Mouse (Mus musculus): ENCODE measurements around the gene Nav1.

The Nav1 gene

DNA sequence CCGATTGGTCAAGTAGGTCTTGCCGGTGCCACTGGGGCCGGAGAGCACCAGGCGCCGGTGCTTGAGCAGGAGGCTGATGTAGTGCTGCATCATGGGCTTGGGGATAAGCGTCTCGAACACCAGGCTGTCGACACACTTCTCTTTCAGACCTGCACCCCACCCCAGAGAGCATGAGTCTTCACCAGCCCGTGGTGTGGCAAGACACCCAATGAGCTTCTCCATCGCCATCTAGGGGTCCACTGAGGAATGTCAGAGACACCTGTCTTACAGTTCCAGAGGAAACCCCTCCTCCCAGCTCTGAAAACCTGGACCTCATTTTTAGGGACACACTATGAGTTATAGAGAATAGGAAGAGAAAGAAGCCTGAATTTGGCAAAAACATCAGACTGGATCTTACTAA lies 154.8 kb downstream of the Nav1 start:
- peak; percentile 14 for DNase-seq (ENCODE audit: extremely low spot score, low spot score)

DNA sequence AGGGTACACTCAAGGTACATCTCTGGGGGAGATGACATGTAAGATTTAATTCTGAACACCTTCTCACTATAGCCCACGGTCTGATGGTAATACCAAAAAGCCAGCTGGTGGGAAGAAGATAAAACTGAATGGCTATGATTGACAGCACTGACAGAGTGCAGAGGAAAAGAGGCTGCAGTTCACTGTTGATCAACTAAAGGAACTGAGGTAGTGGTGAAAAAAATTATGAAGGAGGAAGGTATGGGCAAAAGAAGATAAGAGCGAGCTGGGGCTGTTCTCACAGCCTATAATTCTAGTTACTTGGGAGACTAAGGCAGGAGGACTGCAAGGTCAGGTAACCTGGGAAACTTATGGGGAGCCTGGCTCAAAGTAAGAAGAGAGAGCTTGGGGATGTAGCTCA lies 155.7 kb downstream of the Nav1 start:
- no peak for DNase-seq (ENCODE audit: extremely low spot score, low spot score)

DNA sequence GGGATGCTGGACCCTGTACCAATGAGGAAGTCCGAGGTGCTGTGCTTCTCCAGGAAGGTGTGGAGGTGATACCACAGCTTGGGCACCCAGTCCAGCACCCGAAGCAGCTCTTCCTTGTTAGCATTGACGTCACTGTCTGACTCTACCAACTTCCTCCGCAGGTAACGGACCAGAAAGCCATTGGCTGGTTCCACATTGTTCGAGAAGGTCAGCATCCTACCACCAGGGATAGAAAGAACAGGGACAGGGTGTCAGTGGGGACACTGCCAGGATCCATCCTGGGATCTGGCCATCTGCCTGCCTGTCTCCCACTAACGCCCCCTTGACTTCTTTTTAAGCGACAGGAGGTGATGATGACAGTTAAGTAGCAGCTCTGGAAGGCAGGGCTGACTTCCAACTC lies 157.2 kb downstream of the Nav1 start:
- DNase-seq (ENCODE audit: extremely low spot score, low spot score) = no peak

DNA sequence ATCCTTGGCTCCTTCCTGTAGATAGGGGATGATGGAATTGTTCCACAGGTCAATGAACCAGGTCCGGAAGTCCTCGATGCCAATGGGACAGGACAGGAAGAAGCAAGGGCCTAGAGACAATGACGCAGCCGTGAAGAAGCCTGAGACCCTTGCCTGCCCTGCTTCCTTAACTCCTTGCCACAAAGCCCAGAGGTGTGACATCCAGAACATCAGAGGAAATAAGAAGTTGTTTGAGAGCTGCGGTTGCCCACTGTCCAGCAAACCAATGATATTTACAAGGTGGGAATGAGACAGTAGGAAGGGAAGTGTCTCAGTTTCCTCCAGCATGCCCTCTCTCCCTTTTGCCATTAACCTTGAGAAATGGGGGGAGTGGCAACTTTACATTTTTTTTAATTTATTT lies 158.2 kb downstream of the Nav1 start:
- no peak for DNase-seq (ENCODE audit: extremely low spot score, low spot score)

DNA sequence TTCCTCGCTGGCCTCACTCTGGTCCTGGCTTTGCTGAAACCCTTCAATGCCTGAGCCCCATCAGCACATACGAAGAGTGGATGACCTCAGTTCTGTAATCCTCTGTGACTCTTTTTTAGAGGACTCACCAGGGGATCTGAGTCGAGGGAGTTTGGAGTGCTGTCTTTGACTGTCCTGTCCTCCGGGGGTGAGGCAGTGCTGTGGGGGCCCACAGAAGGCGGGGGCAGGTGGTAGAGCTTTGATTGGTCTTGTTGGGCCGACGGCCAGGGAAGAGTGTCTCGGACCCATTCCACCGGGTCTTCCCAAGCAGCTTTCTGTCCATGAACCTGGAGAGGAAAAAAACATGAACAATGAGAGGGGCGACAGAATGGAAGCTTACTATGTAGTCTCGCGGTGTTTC lies 163.6 kb downstream of the Nav1 start:
- DNase-seq (ENCODE audit: extremely low spot score, low spot score) = no peak

DNA sequence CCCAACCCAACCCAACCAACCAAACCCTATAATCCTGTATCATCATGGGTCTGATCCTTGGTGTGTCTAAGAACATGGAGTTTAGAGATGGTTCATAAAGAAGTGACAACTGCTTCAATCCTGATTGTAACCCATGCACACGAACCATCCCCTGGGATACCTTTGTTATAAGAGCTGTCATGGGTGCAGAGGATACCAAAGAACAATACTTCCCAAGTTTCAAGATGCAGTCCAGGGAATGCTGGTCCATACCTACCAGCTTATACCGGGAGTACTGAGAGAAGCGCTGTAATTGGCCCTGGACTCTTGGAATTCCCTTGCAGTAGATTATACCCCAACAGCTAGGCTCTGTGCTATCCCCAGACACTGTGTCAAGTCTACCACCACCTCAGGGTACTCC lies 165.2 kb downstream of the Nav1 start:
- no peak for DNase-seq (ENCODE audit: extremely low spot score, low spot score)

DNA sequence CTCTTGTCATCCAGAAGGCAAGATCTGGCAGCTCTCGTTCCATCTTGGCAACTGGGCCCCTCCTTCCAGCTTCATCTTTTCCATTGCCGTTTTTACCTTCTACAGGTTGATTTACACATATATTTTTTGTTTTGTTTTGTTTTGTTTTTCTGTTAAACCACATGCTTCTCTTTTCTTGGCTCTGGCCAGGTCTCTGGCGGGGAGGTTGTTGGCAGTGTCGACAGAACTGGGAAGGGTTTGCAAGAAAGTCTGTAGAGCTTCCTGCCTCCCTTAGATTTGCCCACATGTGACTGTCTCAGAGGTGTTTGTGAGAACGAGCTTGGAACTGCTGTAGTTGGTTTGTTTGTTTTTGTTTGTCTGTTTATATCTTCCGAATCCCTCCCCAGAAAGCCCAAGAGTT lies 166.1 kb downstream of the Nav1 start:
- no peak for DNase-seq (ENCODE audit: extremely low spot score, low spot score)

DNA sequence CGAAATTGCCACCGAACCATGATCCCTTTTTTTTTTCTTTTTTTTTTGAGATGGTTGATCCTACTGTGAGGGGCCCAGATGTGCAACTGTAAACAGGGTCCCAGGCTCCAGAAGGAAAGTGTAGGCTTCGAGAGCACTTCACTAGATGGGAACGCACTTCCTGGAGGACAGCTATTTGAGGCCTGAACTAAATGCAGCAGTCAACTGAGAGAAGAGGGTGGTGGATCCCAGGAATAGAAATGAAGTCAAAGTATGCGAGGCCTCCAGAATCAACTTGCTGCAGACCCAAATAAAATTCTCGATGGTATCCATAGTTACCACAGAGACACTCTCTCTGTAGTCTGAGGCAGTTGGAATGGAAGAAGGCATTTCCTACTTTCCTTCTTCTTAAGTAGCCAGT lies 168.3 kb downstream of the Nav1 start:
- no peak for DNase-seq (ENCODE audit: extremely low spot score, low spot score)

DNA sequence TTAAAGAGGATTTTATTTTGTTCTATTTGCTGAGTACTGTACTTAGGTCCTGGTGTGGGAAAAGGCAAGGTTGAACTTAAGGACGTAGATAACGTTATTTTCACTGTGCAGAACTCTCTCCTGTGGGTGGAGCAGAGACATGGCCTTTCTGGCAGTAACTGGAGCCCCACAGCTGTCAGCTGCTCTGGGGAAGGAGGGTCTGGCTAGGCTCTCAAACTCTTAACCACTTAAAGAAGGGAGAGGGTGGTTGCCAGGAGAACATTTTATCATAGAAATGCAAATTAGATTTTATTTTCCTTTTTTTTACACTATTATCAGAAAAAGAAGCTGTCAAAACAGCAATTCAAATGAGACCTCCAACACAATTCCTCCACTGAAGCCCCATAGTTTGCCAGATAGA lies 171.3 kb downstream of the Nav1 start:
- DNase-seq (ENCODE audit: extremely low spot score, low spot score) = no peak

DNA sequence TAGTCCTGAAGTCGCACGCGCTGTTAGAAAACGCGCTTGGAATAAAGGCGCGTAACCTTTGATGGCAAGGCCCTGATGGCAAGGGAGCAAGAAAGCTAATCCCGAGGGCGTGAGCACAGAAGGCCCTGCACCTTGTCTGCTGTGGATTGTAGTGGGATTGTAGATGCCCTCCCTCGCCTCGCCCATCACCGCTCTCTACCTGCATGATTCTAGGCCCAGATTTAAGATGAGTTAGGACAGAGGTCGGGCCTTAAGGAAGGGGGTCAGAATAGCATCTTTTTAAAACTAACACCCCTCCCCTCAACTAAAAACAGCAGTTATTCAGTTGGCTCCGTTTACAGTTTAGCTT lies 176.5 kb downstream of the Nav1 start:
- DNase-seq (ENCODE audit: extremely low spot score, low spot score) = no peak

DNA sequence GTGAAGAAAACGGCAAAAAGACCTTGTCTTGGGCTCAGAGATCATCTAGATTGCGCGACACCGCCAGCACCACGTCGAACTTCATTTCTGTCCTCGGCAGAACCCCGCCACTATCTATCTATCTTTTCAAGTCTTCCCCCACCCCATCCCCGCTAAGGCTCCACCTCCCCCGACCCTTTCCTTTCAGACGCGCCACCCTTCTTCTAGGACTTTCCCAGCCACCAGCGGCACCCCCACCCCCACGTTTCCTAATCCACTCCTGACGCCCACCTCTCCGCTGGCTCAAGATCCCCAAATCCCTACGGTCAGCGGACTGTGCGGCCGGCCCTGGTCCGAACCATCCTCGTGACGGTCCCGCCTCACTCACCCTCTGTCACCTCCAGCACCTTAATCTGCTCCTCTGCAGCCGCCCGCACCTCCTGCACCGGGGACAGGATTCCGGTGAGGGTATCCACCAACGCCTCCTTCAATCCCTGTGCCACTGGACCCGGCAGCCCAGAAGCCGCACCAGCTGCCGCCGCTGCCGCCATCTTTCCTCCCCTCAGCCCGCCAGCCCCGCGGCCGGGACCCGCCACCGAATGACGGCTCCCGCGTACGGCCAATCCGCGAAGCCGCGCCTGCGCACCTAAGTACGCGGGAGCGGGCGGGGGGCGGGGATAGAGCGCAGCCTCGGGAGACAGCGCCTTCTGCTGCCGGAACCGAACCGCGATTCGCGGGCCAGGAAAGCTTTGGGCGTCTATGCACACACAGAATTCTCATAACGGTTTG lies 177.0 kb downstream of the Nav1 start, which contains the start of gene Ipo9:
Gene Ipo9, minus strand, starts transcription at position 599 of the 768 bp plus-strand sequence.
- DNase-seq (ENCODE audit: extremely low spot score, low spot score) = peak; percentile 89

DNA sequence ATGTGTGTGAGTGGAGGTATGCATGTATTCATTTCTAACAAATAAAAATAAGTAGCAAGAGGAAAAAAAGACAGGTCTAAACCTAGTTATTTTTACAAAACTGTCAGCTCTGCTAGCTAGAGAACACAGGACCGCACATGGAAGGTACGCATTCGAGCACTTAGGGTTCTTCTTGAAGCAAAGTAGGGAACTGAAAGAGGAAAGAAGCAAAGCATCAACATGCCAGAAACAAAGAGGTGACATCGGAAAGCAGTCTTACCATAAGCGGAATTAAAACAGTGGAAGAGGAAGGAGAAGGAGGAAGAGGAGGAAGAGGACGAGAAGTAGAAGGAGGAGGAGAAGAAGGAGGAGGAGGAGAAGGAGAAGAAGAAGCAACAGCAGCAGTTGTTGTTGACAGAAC lies 179.7 kb downstream of the Nav1 start:
- DNase-seq (ENCODE audit: extremely low spot score, low spot score) = no peak

DNA sequence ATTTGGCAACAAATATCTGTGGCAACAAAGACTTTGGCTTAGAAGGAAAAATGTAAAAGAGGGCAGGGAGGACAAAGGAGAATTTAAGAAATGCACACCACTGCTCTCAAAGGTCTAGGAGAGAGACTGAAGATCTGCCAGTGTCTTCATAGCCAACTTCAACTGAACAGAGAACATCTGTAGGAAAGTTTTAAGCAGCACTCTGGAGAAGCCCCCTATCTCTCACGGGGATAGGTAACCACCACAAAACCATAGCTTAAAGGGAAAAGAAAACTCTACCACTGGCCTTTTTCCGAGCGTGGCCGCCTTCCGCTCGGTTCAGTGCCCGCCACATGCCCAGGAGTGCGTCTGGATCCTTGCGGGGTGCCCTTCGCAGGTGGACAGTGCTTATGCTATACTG lies 180.4 kb downstream of the Nav1 start:
- no peak for DNase-seq (ENCODE audit: extremely low spot score, low spot score)

DNA sequence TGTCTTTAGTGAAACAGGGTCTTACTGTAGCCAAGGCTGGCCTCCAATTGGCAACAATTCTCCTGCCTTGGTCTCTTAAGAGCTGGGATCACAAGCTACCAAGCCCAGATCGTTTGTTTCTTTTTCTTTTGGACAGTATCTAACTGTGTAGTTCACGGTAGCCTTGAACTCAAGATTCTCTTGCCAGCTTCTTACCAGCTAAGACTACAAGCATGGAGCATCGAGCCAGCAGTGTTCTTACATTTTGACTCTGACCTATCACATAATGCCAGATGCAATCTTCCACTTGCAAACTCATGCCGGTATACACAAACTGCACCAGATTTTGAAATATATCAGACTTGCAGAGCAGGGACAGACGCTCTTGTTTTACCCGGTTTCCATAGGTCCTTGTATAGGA lies 184.3 kb downstream of the Nav1 start:
- DNase-seq (ENCODE audit: extremely low spot score, low spot score) = no peak

DNA sequence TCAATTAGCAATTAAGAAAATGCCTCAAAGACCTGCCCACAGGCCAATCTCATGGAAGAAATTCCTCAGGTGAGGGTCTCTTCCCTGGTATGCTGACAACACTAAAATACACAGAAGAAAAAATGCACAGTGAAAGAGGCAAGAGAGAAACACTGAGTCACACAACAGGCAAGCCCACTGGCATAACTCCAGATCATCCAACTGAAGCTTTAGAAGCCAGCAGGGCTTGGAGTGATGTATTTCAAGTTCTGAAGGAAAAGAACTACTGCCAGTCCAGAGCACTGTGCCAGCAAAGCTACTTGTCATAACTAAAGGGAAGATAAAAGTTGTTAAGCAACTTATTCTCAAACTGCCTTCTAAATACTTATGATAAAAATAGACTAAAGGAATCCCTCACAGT lies 193.1 kb downstream of the Nav1 start:
- no peak for DNase-seq (ENCODE audit: extremely low spot score, low spot score)

DNA sequence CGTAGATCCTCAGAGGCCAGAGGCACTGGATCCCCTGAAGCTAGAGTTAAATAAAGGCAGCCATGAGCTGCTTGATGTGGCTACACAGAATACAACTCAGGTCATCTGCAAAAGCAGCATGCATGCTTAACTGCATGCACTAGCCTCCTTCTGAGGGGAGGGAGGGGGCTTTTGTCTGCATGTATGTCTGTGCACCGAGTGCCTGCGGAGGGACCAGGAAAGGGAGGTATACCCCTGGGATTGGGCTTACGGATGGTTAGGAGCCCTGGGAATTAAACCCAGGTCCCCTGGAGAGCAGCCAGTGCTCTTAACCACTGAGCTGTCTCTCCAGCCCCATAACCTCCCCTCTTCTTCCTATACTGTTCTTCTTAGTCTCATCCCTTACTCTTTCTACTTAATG lies 195.0 kb downstream of the Nav1 start:
- no peak for DNase-seq (ENCODE audit: extremely low spot score, low spot score)

DNA sequence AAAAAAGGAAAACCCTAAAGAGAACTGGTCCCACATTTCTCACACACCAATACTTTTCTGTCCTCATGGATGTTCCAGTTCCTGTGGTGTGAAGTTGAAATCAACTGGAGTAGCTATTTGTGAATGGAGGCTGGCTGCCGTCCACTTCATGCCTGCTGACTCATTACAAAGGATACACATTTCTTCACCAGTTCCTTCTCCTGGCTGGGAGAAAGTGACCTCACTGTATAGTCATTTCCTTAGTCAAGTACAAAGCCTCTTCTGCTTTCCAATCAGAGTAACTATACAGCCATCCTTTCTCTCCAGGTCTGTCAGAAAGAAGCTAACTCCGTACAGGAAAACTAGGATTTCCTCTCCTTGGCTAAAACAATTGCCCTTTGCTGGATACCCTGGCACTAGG lies 196.1 kb downstream of the Nav1 start:
- DNase-seq (ENCODE audit: extremely low spot score, low spot score) = no peak

DNA sequence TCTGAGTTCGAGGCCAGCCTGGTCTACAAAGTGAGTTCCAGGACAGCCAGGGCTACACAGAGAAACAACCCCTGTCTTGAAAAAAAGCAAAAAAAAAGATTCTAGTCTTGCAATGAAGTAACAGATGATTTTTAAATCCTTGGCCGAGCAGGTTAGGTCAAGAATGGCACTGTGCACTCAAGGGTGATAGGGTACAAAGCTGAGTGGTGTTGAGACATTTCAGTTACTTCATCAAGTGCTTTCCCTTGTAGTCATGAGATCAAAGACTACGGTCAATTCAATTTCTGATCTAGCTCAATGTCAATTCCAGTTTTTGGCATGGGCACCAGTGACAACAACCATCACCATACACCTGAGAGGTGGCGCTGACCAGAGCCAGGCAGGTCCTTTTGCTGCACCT lies 198.1 kb downstream of the Nav1 start:
- DNase-seq (ENCODE audit: extremely low spot score, low spot score) = no peak

DNA sequence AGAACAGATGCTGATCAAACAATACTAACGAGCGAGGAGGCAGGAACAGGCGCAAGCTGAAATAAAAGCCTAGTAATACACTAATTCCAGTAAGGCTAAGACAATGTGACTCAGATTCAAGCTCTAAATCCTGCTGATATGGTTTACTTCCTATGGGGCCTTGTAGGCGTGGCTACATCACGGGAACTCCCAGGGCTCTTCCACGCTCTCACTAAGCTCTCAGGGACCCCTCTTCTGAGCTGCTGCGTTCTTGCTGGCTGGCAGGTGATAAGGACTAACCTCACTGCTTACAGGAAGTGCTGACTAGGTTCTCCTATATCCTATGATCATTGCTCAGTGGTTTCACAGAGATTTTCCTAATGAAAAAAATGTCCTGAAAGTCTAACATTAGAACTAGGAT lies 201.7 kb downstream of the Nav1 start:
- no peak for DNase-seq (ENCODE audit: extremely low spot score, low spot score)

DNA sequence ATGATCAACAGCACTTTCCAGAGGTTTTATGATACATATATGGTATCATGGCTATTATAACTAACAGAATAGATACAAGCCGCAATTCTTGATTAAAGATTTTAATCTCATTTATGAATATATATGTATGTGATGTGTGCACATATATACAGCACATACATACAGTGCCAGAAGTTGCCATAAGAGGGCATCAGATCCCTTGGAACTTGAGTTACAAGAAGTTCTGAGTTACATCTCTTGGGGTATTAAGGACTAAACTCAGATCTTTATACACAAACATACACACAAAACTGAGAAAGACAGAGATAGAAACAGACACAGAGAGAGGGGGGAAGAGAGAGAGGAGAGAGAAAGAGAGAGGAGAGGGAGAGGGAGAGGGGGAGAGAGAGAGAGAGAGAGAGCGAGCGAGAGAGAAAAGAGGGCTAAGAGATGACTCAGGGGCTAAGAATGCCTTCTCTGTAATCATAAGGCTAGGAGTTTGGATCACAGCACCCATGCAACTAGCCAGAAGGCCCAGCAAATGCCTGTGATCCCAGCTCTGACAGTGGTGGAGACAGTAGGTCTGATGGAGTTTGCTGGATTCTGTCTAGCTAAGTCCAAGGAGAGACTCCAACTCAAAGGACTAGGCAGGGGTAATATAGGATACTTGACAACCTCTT lies 205.5 kb downstream of the Nav1 start:
- DNase-seq (ENCODE audit: extremely low spot score, low spot score) = no peak

DNA sequence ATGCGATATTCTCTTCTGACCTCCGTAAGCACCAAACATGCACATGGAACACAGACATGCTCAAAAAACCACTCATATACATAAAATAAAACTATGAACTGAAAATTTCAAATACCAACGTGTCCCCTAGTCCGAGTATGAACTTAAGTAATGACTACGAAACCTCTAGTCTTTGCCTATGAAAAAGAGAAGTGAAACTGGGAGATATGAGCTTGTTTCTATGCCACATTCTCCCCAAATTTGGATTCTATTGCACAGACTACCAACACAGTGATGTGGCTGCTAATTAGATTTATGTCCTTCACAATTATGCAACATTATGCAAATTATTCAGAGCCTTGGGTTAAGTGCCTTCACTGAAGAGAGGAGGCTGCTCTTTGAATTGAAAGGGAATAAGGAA lies 207.6 kb downstream of the Nav1 start:
- DNase-seq (ENCODE audit: extremely low spot score, low spot score) = no peak

DNA sequence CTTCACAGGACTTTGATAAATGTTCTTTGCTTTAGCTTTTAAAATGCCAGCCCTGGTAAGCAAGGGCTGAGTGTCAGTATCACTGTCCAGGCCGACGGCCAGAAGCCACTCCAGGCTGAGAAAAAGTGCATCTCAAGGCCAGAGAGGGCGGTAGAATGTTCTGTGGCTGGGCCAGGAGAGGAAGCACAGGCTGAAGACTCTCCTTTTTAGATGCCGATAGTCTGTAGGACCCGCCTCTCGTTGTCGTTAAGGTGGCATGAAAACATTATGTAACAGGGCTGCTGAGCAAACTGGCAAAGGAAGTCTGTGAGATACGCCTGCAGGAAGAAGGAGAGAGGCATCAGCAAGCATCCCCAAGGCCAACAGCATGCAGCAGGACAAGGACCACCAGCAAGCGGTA lies 221.9 kb downstream of the Nav1 start:
- no peak for DNase-seq (ENCODE audit: extremely low spot score, low spot score)

Data from neural tube, embryonic 10.5 days (tissue).